Mouse (Mus musculus) limb, embryonic 10.5 days (tissue): ENCODE measurements at regions not wholly inside any gene's neighbourhood (a gene's known extent, or its start where the extent isn't known, plus 50 kb on each side); places are given as distances from the start of the nearest gene placed in this dataset.
A peak's percentile ranks its signal among the peaks of the same experiment; 100 is the strongest.

Experiments
- DNase-seq: peaks from one replicate; pipeline ENCODE4 v3.0.0-alpha.2; 2017; ENCODE audit warnings: low spot score
- H3K27ac ChIP-seq: fragments of 300-500 bp; sonication (generic); 2 replicates; pipeline ENCODE4 v1.5.1; 2016; ENCODE audit warnings: mild to moderate bottlenecking
- H3K27me3 ChIP-seq: fragments of 300-500 bp; sonication (generic); 2 replicates; pipeline ENCODE4 v1.6.1; 2016; ENCODE audit warnings: low read depth, mild to moderate bottlenecking; ENCODE audit not compliant: poor library complexity, severe bottlenecking
- H3K36me3 ChIP-seq: fragments of 300-500 bp; sonication (generic); 2 replicates; pipeline ENCODE4 v1.6.1; 2016; ENCODE audit warnings: mild to moderate bottlenecking, moderate library complexity
- H3K4me1 ChIP-seq: fragments of 300-500 bp; sonication (generic); 2 replicates; pipeline ENCODE4 v1.6.1; 2016
- H3K4me3 ChIP-seq: fragments of 300-500 bp; sonication (generic); 2 replicates; pipeline ENCODE4 v1.5.1; 2016; ENCODE audit warnings: mild to moderate bottlenecking, moderate library complexity
- H3K9me3 ChIP-seq: fragments of 300-500 bp; sonication (generic); replicated peaks from 2 replicates; pipeline ENCODE4 v1.6.1; 2016; ENCODE audit warnings: mild to moderate bottlenecking
- WGBS: fragments of 180-500 bp; shearing (Covaris S2); methylation state at CpG from one replicate; pipeline ENCODE4 v1.1.7; 2016; 5-methylcytosine and 5-hydroxymethylcytosine counted together

GRCm38 (mm10) chr17:63003911-63004310 is 122.8 kb upstream of the Efna5 start:
- Histone ChIP-seq H3K4me1 (peaks cover 43% of the 10 kb centered on the region), H3K27me3 (no peaks in the 10 kb centered on the region), H3K27ac (no peak overlapping the region), H3K9me3 (no peaks in the 10 kb centered on the region), H3K4me3 (no peak overlapping the region), H3K36me3 (no peaks in the 10 kb centered on the region)
- no peak for DNase-seq
- WGBS: 43% methylated on average over 5 of the region's 5 CpGs

DNA sequence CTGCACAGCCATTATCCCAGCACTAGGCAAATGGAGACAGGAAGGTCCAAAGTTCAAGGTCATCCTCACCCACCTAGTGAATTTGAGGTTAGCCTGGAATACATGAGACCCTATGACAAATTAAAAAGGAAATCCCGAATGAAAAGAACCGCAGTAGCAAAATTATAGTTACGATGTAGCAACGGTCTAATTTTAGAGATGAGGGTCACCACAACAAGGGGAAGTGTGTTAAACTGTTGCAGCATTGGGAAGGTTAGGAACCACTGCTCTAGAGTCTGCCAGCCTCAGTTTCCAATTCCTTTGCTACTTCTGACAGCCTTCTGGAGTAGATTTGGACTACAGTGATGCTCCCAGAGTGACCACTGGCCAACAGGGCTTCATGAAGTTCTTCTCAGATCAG is 121.6 kb upstream of the Efna5 start:
- no peaks in the 10 kb centered on the region for H3K27me3 ChIP-seq
- H3K27ac ChIP-seq: no peak overlapping the region
- H3K36me3 ChIP-seq: no peaks in the 10 kb centered on the region
- WGBS: 93% methylated on average over 4 of the region's 4 CpGs
- no peak for DNase-seq
- no peak overlapping the region for H3K4me3 ChIP-seq
- peaks cover 31% of the 10 kb centered on the region for H3K4me1 ChIP-seq
- H3K9me3 ChIP-seq: no peaks in the 10 kb centered on the region

GRCm38 (mm10) chr17:63001898-63002297 is 120.8 kb upstream of the Efna5 start:
- H3K27me3 ChIP-seq: no peaks in the 10 kb centered on the region
- DNase-seq: no peak
- WGBS: 57% methylated on average over 2 of the region's 2 CpGs

DNA sequence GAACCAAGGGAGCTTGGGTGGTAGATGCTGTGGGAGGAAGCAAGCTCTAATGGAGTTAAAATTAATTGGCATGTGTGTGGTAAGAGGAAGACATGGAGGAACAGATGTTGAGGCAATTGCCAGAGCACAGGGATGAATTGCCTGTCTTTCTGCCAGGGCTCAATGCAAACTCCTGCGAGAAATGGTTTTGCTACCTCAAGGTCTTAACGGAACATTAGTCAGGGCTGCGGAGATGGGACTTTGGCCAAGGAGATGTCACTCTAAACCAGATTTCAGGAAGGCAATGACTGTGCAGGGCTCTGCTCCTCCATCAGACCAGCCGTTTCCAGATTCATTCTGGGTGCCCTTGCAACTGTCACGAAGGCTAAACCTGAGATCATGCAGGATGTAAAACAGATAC is 116.6 kb upstream of the Efna5 start:
- Histone ChIP-seq H3K4me3 (no peak overlapping the region), H3K27me3 (no peaks in the 10 kb centered on the region), H3K27ac (no peak overlapping the region), H3K9me3 (no peaks in the 10 kb centered on the region), H3K4me1 (no peaks in the 10 kb centered on the region; the same call in 1 of the 2 replicates), H3K36me3 (no peaks in the 10 kb centered on the region)
- 91% methylated on average over 5 of the region's 5 CpGs for WGBS
- no peak for DNase-seq

More at GRCm38 (mm10) chr17:63001898-63002297, 120.8 kb upstream of the Efna5 start:
- Histone ChIP-seq H3K4me1 (peaks cover 24% of the 10 kb centered on the region), H3K27ac (no peak overlapping the region), H3K36me3 (no peaks in the 10 kb centered on the region), H3K9me3 (no peaks in the 10 kb centered on the region), H3K4me3 (no peak overlapping the region)

- DNase-seq: no peak
- H3K36me3 ChIP-seq: no peaks in the 10 kb centered on the region
- no peak overlapping the region for H3K27ac ChIP-seq
- 87% methylated on average over 3 of the region's 3 CpGs for WGBS
- no peaks in the 10 kb centered on the region for H3K9me3 ChIP-seq
- H3K4me1 ChIP-seq: no peaks in the 10 kb centered on the region
- H3K27me3 ChIP-seq: no peaks in the 10 kb centered on the region
- H3K4me3 ChIP-seq: no peak overlapping the region
Measured at GRCm38 (mm10) chr17:62995316-62995715, 114.2 kb upstream of the Efna5 start.

DNA sequence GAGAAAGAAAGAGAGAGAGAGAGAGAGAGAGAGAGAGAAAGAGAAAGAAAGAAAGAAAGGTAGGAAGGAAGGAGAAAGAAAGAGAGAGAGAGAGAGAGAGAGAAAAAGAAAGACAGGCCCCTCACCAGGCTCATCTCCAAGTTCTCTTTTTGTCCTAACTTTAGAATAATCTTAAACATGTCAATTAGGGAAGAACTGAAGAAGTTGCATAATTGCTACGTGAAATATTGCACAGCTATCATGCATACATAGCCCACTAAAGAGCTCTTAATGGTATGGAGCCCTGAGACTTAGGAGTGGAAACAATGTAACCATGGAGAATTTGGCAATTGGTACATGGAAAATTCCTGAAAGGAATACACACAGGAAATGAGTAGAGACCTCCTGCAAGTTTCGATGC is 111.9 kb upstream of the Efna5 start:
- no peaks in the 10 kb centered on the region for H3K36me3 ChIP-seq
- no peak overlapping the region for H3K4me3 ChIP-seq
- WGBS: 90% methylated on average over 2 of the region's 2 CpGs
- no peak overlapping the region for H3K27ac ChIP-seq
- H3K27me3 ChIP-seq: no peaks in the 10 kb centered on the region
- DNase-seq: no peak
- H3K4me1 ChIP-seq: no peaks in the 10 kb centered on the region
- no peaks in the 10 kb centered on the region for H3K9me3 ChIP-seq

DNA sequence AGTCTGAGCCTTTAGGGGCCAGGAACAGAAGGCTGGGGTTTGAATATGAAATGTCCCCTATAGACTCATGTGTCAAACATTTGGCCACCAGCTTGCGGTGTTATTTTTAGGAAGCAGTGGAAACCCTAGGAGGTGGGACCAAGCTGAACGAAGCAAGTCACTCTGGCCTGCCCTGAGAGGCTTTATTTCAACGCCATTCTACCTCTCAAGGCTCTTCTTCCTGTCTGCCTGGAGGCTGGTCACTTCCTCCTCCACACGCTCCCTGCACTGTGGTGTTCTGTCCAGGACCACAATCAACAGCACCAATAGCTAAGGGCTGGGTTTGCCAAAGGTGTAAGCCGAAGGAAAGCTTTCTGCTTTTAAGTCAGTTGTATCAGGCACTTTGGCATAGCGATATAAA is 105.2 kb upstream of the Efna5 start:
- no peak for DNase-seq
- Histone ChIP-seq H3K4me1 (0 out of 2 replicates have a peak, but pooled peaks cover 3% of the 10 kb centered on the region), H3K9me3 (no peaks in the 10 kb centered on the region), H3K27me3 (no peaks in the 10 kb centered on the region), H3K36me3 (no peaks in the 10 kb centered on the region), H3K27ac (no peak overlapping the region), H3K4me3 (no peak overlapping the region)
- WGBS: 79% methylated on average over 6 of the region's 6 CpGs

GRCm38 (mm10) chr17:62980337-62980736 is 99.2 kb upstream of the Efna5 start:
- Histone ChIP-seq H3K4me1 (peaks cover 6% of the 10 kb centered on the region; the same call in 1 of the 2 replicates), H3K27me3 (no peaks in the 10 kb centered on the region), H3K36me3 (no peaks in the 10 kb centered on the region), H3K9me3 (no peaks in the 10 kb centered on the region), H3K4me3 (no peak overlapping the region), H3K27ac (no peak overlapping the region)
- WGBS: 45% methylated on average over 3 of the region's 3 CpGs
- DNase-seq: no peak

DNA sequence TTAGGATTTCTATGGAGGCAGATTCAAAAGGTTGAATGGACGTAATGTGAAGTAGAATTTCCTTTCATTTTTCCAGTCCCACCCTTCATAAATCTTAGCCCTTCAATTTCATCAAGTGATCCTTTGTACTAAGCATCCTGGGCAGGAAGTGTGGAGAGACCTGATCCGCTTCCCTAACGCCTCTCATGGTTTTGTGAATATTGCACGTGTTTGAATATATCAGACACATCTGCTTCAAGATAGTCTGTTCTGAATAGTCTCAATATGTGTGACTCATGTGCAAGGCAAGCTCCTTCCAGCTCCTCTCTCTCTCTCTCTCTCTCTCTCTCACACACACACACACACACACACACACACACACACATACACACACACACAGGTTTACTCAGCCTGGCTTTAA is 96.4 kb upstream of the Efna5 start:
- no peak for DNase-seq
- no peak overlapping the region for H3K27ac ChIP-seq
- no peaks in the 10 kb centered on the region for H3K9me3 ChIP-seq
- peaks cover 6% of the 10 kb centered on the region; the same call in 1 of the 2 replicates for H3K4me1 ChIP-seq
- 72% methylated on average over 4 of the region's 4 CpGs for WGBS
- H3K27me3 ChIP-seq: no peaks in the 10 kb centered on the region
- H3K4me3 ChIP-seq: no peak overlapping the region
- H3K36me3 ChIP-seq: no peaks in the 10 kb centered on the region

GRCm38 (mm10) chr17:62977136-62977535 is 96.0 kb upstream of the Efna5 start:
- Histone ChIP-seq H3K36me3 (no peaks in the 10 kb centered on the region), H3K9me3 (no peaks in the 10 kb centered on the region), H3K27ac (no peak overlapping the region), H3K27me3 (no peaks in the 10 kb centered on the region), H3K4me1 (peaks cover 6% of the 10 kb centered on the region; the same call in 1 of the 2 replicates), H3K4me3 (no peak overlapping the region)
- no peak for DNase-seq
- WGBS: 80% methylated on average over 4 of the region's 4 CpGs

GRCm38 (mm10) chr17:62974627-62975279 is 93.6 kb upstream of the Efna5 start:
- WGBS: 86% methylated on average over 8 of the region's 8 CpGs
- Histone ChIP-seq H3K27ac (no peak overlapping the region), H3K9me3 (no peaks in the 10 kb centered on the region), H3K4me3 (no peak overlapping the region), H3K36me3 (no peaks in the 10 kb centered on the region), H3K27me3 (no peaks in the 10 kb centered on the region), H3K4me1 (peaks cover 6% of the 10 kb centered on the region; the same call in 1 of the 2 replicates)
- DNase-seq: no peak

- no peak for DNase-seq
- 80% methylated on average over 6 of the region's 6 CpGs for WGBS
- Histone ChIP-seq H3K9me3 (no peaks in the 10 kb centered on the region), H3K36me3 (no peaks in the 10 kb centered on the region), H3K27me3 (no peaks in the 10 kb centered on the region), H3K4me1 (peaks cover 4% of the 10 kb centered on the region; the same call in 1 of the 2 replicates), H3K27ac (no peak overlapping the region), H3K4me3 (no peak overlapping the region)
Measured at GRCm38 (mm10) chr17:62969025-62969424, 87.9 kb upstream of the Efna5 start.

GRCm38 (mm10) chr17:62963824-62964223 is 82.7 kb upstream of the Efna5 start:
- DNase-seq: no peak
- Histone ChIP-seq H3K27ac (peak overlapping the region; percentile 61; the same call in 1 of the 2 replicates), H3K9me3 (no peaks in the 10 kb centered on the region), H3K27me3 (no peaks in the 10 kb centered on the region), H3K4me1 (peaks cover 36% of the 10 kb centered on the region), H3K4me3 (no peak overlapping the region), H3K36me3 (no peaks in the 10 kb centered on the region)
- WGBS: 87% methylated on average over 4 of the region's 4 CpGs

DNA sequence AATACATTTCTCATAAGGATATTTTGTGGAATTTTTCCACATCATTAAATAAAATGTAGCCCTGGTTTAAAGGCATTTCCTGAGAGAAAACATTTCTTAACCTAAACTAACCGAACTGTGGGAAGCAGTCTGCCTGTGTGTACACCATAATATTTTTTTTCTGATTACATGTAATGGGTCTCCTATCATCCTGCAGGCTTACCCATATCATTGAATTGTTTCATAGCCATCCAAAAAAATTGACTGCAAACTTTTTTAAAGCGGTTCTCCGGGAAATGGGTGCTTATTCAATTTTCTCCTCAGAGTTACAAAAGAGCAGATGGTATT is 81.1 kb upstream of the Efna5 start:
- peak overlapping the region; percentile 76; the same call in 1 of the 2 replicates for H3K27ac ChIP-seq
- H3K36me3 ChIP-seq: no peaks in the 10 kb centered on the region
- no peaks in the 10 kb centered on the region for H3K9me3 ChIP-seq
- no peak overlapping the region for H3K4me3 ChIP-seq
- H3K27me3 ChIP-seq: no peaks in the 10 kb centered on the region
- 89% methylated on average over 3 of the region's 3 CpGs for WGBS
- peaks cover 37% of the 10 kb centered on the region for H3K4me1 ChIP-seq
- DNase-seq: no peak
